Mouse (Mus musculus) CH12.LX (cell line): ENCODE data around the gene Gm45213. TPM values are rescaled to one million over a fixed set of nuclear protein-coding genes. Genes with fewer than 3 reads are reported as not detected.

Experiments
- DNase-seq: peaks from one replicate; pipeline ENCODE4 v3.0.0-alpha.2; 2013; ENCODE audit errors: extremely low read depth
- H3K27ac ChIP-seq: 2 replicates; pipeline ENCODE4 v1.5.1; 2012; ENCODE audit warnings: low read depth, mild to moderate bottlenecking, control low read depth, moderate library complexity; ENCODE audit not compliant: insufficient read depth
- H3K27me3 ChIP-seq: replicated peaks from 2 replicates; pipeline ENCODE3; 2012; ENCODE audit warnings: inconsistent platforms
- H3K36me3 ChIP-seq, 2 experiments: replicated peaks in 1 of 2; 2 replicates each; pipeline versions ENCODE3 to v1.6.1; 2012; ENCODE audit warnings: inconsistent platforms in 1 of 2, low read length in 1 of 2, mild to moderate bottlenecking in 1 of 2, mixed read lengths in 1 of 2, moderate library complexity in 1 of 2; ENCODE audit not compliant: control insufficient read depth in 1 of 2, insufficient read depth in 1 of 2
- H3K4me1 ChIP-seq, 2 experiments: 2 replicates each; pipeline ENCODE4 v1.6.1; 2012; ENCODE audit warnings: inconsistent platforms in 1 of 2, moderate library complexity in 1 of 2; ENCODE audit not compliant: insufficient read depth in 2 of 2, control insufficient read depth in 1 of 2
- H3K4me2 ChIP-seq: 2 replicates; pipeline ENCODE4 v1.6.1; 2012; ENCODE audit warnings: low read depth, mild to moderate bottlenecking, control low read depth; ENCODE audit not compliant: poor library complexity, insufficient read depth, severe bottlenecking
- H3K4me3 ChIP-seq, 3 experiments: fragments of 150-350 bp in 1 of 3; sonication (generic) in 1 of 3; replicated peaks in 1 of 3; 2 replicates each; pipeline versions ENCODE3 to v1.5.1; 2011 to 2012; ENCODE audit warnings: low read depth in 2 of 3, low read length in 2 of 3, mild to moderate bottlenecking in 2 of 3, moderate library complexity in 2 of 3, control low read depth in 1 of 3, improper control_type of control experiment in 1 of 3, inconsistent platforms in 1 of 3, mixed read lengths in 1 of 3; ENCODE audit not compliant: poor library complexity in 1 of 3
- H3K79me2 ChIP-seq: replicated peaks from 2 replicates; pipeline ENCODE4 v1.6.1; 2012; ENCODE audit warnings: mild to moderate bottlenecking, moderate library complexity; ENCODE audit not compliant: control insufficient read depth, poor library complexity, insufficient read depth, severe bottlenecking; ENCODE audit errors: extremely low read depth
- H3K9ac ChIP-seq: 2 replicates; pipeline ENCODE4 v1.6.1; 2012; ENCODE audit warnings: low read depth, mild to moderate bottlenecking, control low read depth, moderate library complexity; ENCODE audit not compliant: insufficient read depth
- H3K9me3 ChIP-seq: replicated peaks from 2 replicates; pipeline ENCODE3; 2012; ENCODE audit warnings: low read length, inconsistent platforms, mixed read lengths
- E2F4 ChIP-seq: IDR thresholded peaks from 2 replicates; pipeline ENCODE4 v1.6.1; 2011; ENCODE audit warnings: low read depth, low read length, improper control_type of control experiment; ENCODE audit not compliant: insufficient replicate concordance
- ELF1 ChIP-seq: IDR thresholded peaks from 2 replicates; pipeline ENCODE4 v1.6.1; 2014; ENCODE audit warnings: low read depth, mild to moderate bottlenecking, inconsistent platforms, low read length, improper control_type of control experiment
- HCFC1 ChIP-seq: IDR thresholded peaks from 2 replicates; pipeline ENCODE4 v1.6.1; 2012; ENCODE audit warnings: low read depth, mild to moderate bottlenecking, inconsistent platforms, low read length, improper control_type of control experiment
- JUN ChIP-seq: IDR thresholded peaks from 2 replicates; pipeline ENCODE4 v1.6.1; 2011; ENCODE audit warnings: low read depth, mild to moderate bottlenecking, low read length, improper control_type of control experiment, moderate library complexity; ENCODE audit not compliant: insufficient read depth
- JUND ChIP-seq: conservative IDR thresholded peaks from 2 replicates; pipeline ENCODE4 v1.6.1; 2011; ENCODE audit warnings: low read depth, low read length, improper control_type of control experiment
- MEF2A ChIP-seq: IDR thresholded peaks from 2 replicates; pipeline ENCODE4 v1.6.1; 2014; ENCODE audit warnings: low read depth, mild to moderate bottlenecking, inconsistent platforms, low read length, improper control_type of control experiment, borderline replicate concordance
- NRF1 ChIP-seq: IDR thresholded peaks from 2 replicates; pipeline ENCODE4 v1.6.1; 2014; ENCODE audit warnings: low read depth, mild to moderate bottlenecking, inconsistent platforms, low read length, improper control_type of control experiment, moderate library complexity
- PAX5 ChIP-seq: IDR thresholded peaks from 2 replicates; pipeline ENCODE4 v1.6.1; 2012; ENCODE audit warnings: low read length, inconsistent platforms, mixed read lengths
- POLR2A ChIP-seq: IDR thresholded peaks from 2 replicates; pipeline ENCODE4 v1.6.1; 2011; ENCODE audit warnings: low read depth, mild to moderate bottlenecking, improper control_type of control experiment, low read length
- SIN3A ChIP-seq: IDR thresholded peaks from 2 replicates; pipeline ENCODE4 v1.6.1; 2012; ENCODE audit warnings: low read length, improper control_type of control experiment, inconsistent platforms
- SMC3 ChIP-seq: IDR thresholded peaks from 2 replicates; pipeline ENCODE4 v1.6.1; 2011; ENCODE audit warnings: low read depth, low read length, improper control_type of control experiment
- USF1 ChIP-seq: IDR thresholded peaks from 2 replicates; pipeline ENCODE4 v1.6.1; 2014; ENCODE audit warnings: low read depth, mild to moderate bottlenecking, inconsistent platforms, low read length, improper control_type of control experiment
- ZKSCAN1 ChIP-seq: IDR thresholded peaks from 2 replicates; pipeline ENCODE4 v1.6.1; 2012; ENCODE audit warnings: low read depth, inconsistent platforms, low read length, improper control_type of control experiment, borderline replicate concordance
- dilution Hi-C: fragments of 300-500 bp; cut with MboI; formaldehyde crosslinking; loops from 2 replicates; pipeline ENCODE4 v1.14.3; 2020; ENCODE audit warnings: low sequenced_read_pairs; ENCODE audit not compliant: extremely low pct_unique_long_range_greater_than_20kb, extremely low pct_ligation_motif_present
- in situ Hi-C: fragments of 300-500 bp; cut with MboI; formaldehyde crosslinking; loops from 3 replicates; pipeline ENCODE4 v1.14.3; 2019; ENCODE audit warnings: low sequenced_read_pairs, low pct_ligation_motif_present, low pct_unique_long_range_greater_than_20kb, mixed read lengths
- polyA plus RNA-seq: library from polyadenylated mRNA; unstranded; fragments of >175 nt; gene quantifications from 2 replicates; pipeline ENCODE4 v1.2.1, GENCODE M21; 2012; ENCODE audit warnings: low read depth; ENCODE audit not compliant: insufficient read length
- total RNA-seq, 2 experiments: library from RNA; depleted of rRNA; stranded (reverse); fragments of 300-350 nt in 1 of 2; fragments of >200 nt in 1 of 2; gene quantifications; 2 replicates each; pipeline ENCODE4 v1.2.3; 2012 to 2014

Gene Gm45213
- total and polyA plus RNA-seq, 3 experiments: not detected

DNA sequence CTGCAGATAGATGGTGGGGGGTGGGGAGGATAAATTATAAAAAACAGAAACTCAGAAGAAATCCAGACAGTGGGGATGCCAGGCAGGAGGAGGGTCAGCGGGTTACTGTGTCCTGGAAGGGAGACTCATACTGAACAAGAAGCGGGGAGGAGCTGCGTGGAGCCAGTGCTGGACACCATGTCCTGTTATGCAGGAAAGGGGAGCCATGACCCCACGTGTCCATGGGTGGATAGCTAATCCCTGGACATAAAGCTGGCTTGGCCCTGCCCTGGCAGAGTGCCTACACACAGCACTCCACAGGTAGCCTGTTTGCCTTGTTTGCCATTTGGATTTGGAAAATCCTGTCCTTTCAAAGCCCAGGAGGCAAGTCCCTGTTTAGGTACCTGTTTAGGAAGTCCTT, 4.6 kb downstream of the Gm45213 start:
- Histone ChIP-seq H3K27ac (no peak overlapping the region), H3K9me3 (peaks cover 4% of the 10 kb centered on the region), H3K79me2 (no peaks in the 10 kb centered on the region), H3K4me2 (no peak overlapping the region), H3K36me3 (no peaks in the 10 kb centered on the region), H3K4me3 (no peak overlapping the region)
- dilution Hi-C loops: no loop called here
- in situ Hi-C loops: no loop called here
- no peak for TF ChIP-seq ZKSCAN1
- no peak for TF ChIP-seq JUND
- TF ChIP-seq MEF2A: no peak
- TF ChIP-seq USF1: no peak
- TF ChIP-seq SIN3A: no peak
- no peak for TF ChIP-seq ELF1
- TF ChIP-seq NRF1: no peak
- no peak for TF ChIP-seq E2F4
- TF ChIP-seq SMC3: no peak
- no peak for TF ChIP-seq PAX5
- TF ChIP-seq, all 38 proteins: peak for 0
- Histone ChIP-seq H3K9ac (no peak overlapping the region), H3K27me3 (peaks cover 88% of the 10 kb centered on the region), H3K4me1 (no peaks in the 10 kb centered on the region)
- DNase-seq: no peak

DNA sequence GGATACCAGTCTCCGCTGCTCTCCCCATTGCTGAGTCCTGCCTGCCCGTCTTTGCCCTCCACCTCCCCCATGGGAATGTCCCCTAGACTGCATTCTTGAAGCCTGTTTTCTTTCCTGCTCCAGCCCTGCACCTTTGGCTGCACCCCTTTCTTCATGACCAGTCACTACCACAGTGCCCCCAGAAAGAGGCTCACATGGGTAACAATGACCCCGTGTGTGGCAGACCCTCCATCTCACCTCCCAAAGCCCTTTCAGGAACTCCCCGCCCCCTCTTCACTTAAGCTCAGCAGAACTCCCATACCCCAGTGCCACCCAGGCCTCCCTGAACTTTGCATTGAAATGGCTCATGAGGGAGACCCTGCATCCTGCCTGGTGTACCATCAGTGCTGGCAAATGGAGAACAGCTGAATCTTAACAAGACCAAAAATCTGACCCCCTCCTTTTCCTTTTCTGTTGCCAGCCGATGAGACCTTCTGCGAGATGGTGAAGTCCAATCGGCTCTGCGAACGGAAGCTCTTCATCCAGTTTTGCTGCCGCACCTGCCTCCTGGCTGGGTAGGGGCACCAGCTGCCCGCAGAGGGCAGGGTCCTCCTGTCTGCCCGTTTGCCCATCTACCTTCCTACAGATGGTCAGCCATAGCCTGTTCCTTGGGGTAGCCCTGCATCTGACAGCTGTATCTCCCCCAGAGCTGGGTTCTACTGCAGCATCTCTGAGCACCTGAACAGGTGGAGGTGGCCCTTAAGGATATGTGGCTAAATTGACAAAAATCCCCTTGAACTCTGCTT, 5.2 kb downstream of the Gm45213 start:
- in situ Hi-C loops: no loop called here
- TF ChIP-seq JUND: no peak
- TF ChIP-seq JUN: no peak
- no peak for TF ChIP-seq NRF1
- no peak for TF ChIP-seq HCFC1
- TF ChIP-seq PAX5: no peak
- no peak for TF ChIP-seq POLR2A
- no peak for TF ChIP-seq USF1
- TF ChIP-seq ZKSCAN1: no peak
- Histone ChIP-seq H3K4me2 (no peak overlapping the region), H3K4me3 (no peak overlapping the region), H3K4me1 (no peaks in the 10 kb centered on the region), H3K36me3 (no peaks in the 10 kb centered on the region), H3K27me3 (peaks cover 82% of the 10 kb centered on the region), H3K79me2 (no peaks in the 10 kb centered on the region), H3K9ac (no peak overlapping the region), H3K27ac (no peak overlapping the region), H3K9me3 (peaks cover 4% of the 10 kb centered on the region)
- dilution Hi-C loops: no loop called here
- DNase-seq: no peak
